Mouse (Mus musculus): ENCODE results near the gene Ybx3. TPM values are rescaled to one million over a fixed set of nuclear protein-coding genes. Genes with fewer than 3 reads are reported as not detected.
A peak's percentile ranks its signal among the peaks of the same experiment; 100 is the strongest.

Gene Ybx3
- polyA plus RNA-seq, 1 experiment from 2014 or later = 67.0 TPM

GRCm38 (mm10) chr6:131404260-131404659, 16.0 kb upstream of the Ybx3 start:
- H3K4me3 ChIP-seq (ENCODE audit: low read depth, low read length) = no peak overlapping the region
- H3K27ac ChIP-seq (replicated peaks) = no peak overlapping the region
- H3K9ac ChIP-seq (ENCODE audit: low read length) = no peak overlapping the region
- H3K4me1 ChIP-seq (replicated peaks; ENCODE audit: control insufficient read depth, insufficient read depth) = no peaks in the 10 kb centered on the region
- H3K36me3 ChIP-seq (ENCODE audit: control insufficient read depth, insufficient read depth, low read length) = no peaks in the 10 kb centered on the region
- TF ChIP-seq EP300 (optimal IDR thresholded peaks at IDR 0.05) = no peak
- no peak for TF ChIP-seq CTCF (IDR thresholded peaks at IDR 0.05; ENCODE audit: low read depth)
- 68% methylated on average over 3 of the region's 3 CpGs for WGBS
- ATAC-seq (ENCODE audit: low FRiP score, low TSS enrichment) = no peak
- no peak overlapping the region for H3K4me2 ChIP-seq (replicated peaks; ENCODE audit: low read depth)
- DNase-seq (ENCODE audit: low spot score) = no peak
- H3K27me3 ChIP-seq (ENCODE audit: control insufficient read depth, insufficient read depth, low read length) = no peaks in the 10 kb centered on the region
- no peaks in the 10 kb centered on the region for H3K9me3 ChIP-seq (ENCODE audit: control insufficient read depth, low read length)

GRCm38 (mm10) chr6:131403036-131403435, 14.8 kb upstream of the Ybx3 start:
- Histone ChIP-seq H3K27me3 (ENCODE audit: control insufficient read depth, insufficient read depth, low read length) (no peaks in the 10 kb centered on the region), H3K36me3 (ENCODE audit: control insufficient read depth, insufficient read depth, low read length) (no peaks in the 10 kb centered on the region), H3K9ac (ENCODE audit: low read length) (no peak overlapping the region), H3K4me2 (replicated peaks; ENCODE audit: low read depth) (no peak overlapping the region), H3K4me3 (ENCODE audit: low read depth, low read length) (no peak overlapping the region), H3K27ac (replicated peaks) (no peak overlapping the region), H3K4me1 (replicated peaks; ENCODE audit: control insufficient read depth, insufficient read depth) (no peaks in the 10 kb centered on the region), H3K9me3 (ENCODE audit: control insufficient read depth, low read length) (no peaks in the 10 kb centered on the region)
- ATAC-seq (ENCODE audit: low FRiP score, low TSS enrichment) (no peak), DNase-seq (ENCODE audit: low spot score) (peak; percentile 39)
- no peak for TF ChIP-seq EP300 (optimal IDR thresholded peaks at IDR 0.05)
- WGBS = 35% methylated on average over 2 of the region's 2 CpGs

GRCm38 (mm10) chr6:131402606-131403005, 14.3 kb upstream of the Ybx3 start:
- Histone ChIP-seq H3K4me2 (replicated peaks; ENCODE audit: low read depth) (no peak overlapping the region), H3K36me3 (ENCODE audit: control insufficient read depth, insufficient read depth, low read length) (no peaks in the 10 kb centered on the region), H3K27ac (replicated peaks) (no peak overlapping the region), H3K27me3 (ENCODE audit: control insufficient read depth, insufficient read depth, low read length) (no peaks in the 10 kb centered on the region), H3K4me1 (replicated peaks; ENCODE audit: control insufficient read depth, insufficient read depth) (no peaks in the 10 kb centered on the region), H3K4me3 (ENCODE audit: low read depth, low read length) (no peak overlapping the region), H3K9me3 (ENCODE audit: control insufficient read depth, low read length) (no peaks in the 10 kb centered on the region), H3K9ac (ENCODE audit: low read length) (no peak overlapping the region)
- ATAC-seq (ENCODE audit: low FRiP score, low TSS enrichment) = no peak
- TF ChIP-seq CTCF (IDR thresholded peaks at IDR 0.05; ENCODE audit: low read depth) (no peak), EP300 (optimal IDR thresholded peaks at IDR 0.05) (no peak)
- DNase-seq (ENCODE audit: low spot score) = no peak

GRCm38 (mm10) chr6:131401259-131401658, 13.0 kb upstream of the Ybx3 start:
- TF ChIP-seq EP300 (optimal IDR thresholded peaks at IDR 0.05) (no peak), CTCF (IDR thresholded peaks at IDR 0.05; ENCODE audit: low read depth) (no peak)
- Histone ChIP-seq H3K4me2 (replicated peaks; ENCODE audit: low read depth) (no peak overlapping the region), H3K9me3 (ENCODE audit: control insufficient read depth, low read length) (no peaks in the 10 kb centered on the region), H3K27me3 (ENCODE audit: control insufficient read depth, insufficient read depth, low read length) (no peaks in the 10 kb centered on the region), H3K27ac (replicated peaks) (no peak overlapping the region), H3K36me3 (ENCODE audit: control insufficient read depth, insufficient read depth, low read length) (no peaks in the 10 kb centered on the region), H3K4me3 (ENCODE audit: low read depth, low read length) (no peak overlapping the region), H3K4me1 (replicated peaks; ENCODE audit: control insufficient read depth, insufficient read depth) (no peaks in the 10 kb centered on the region), H3K9ac (ENCODE audit: low read length) (no peak overlapping the region)
- 71% methylated on average over 2 of the region's 2 CpGs for WGBS
- ATAC-seq (ENCODE audit: low FRiP score, low TSS enrichment) = no peak
- no peak for DNase-seq (ENCODE audit: low spot score)

- no peak overlapping the region for H3K4me3 ChIP-seq (ENCODE audit: low read depth, low read length)
- no peak overlapping the region for H3K4me2 ChIP-seq (replicated peaks; ENCODE audit: low read depth)
- H3K9ac ChIP-seq (ENCODE audit: low read length) = no peak overlapping the region
- peak; percentile 82 for ATAC-seq (ENCODE audit: low FRiP score, low TSS enrichment)
- no peaks in the 10 kb centered on the region for H3K36me3 ChIP-seq (ENCODE audit: control insufficient read depth, insufficient read depth, low read length)
- WGBS = 17% methylated on average over 1 of the region's 1 CpGs
- DNase-seq (ENCODE audit: low spot score) = peak; percentile 18
- TF ChIP-seq EP300 (optimal IDR thresholded peaks at IDR 0.05) (no peak), CTCF (IDR thresholded peaks at IDR 0.05; ENCODE audit: low read depth) (no peak)
- no peaks in the 10 kb centered on the region for H3K9me3 ChIP-seq (ENCODE audit: control insufficient read depth, low read length)
- H3K27ac ChIP-seq (replicated peaks) = peak overlapping the region; percentile 58
- no peaks in the 10 kb centered on the region for H3K4me1 ChIP-seq (replicated peaks; ENCODE audit: control insufficient read depth, insufficient read depth)
- H3K27me3 ChIP-seq (ENCODE audit: control insufficient read depth, insufficient read depth, low read length) = no peaks in the 10 kb centered on the region
Measured at GRCm38 (mm10) chr6:131396650-131397049, 8.4 kb upstream of the Ybx3 start.

- ATAC-seq (ENCODE audit: low FRiP score, low TSS enrichment) (no peak), DNase-seq (ENCODE audit: low spot score) (no peak)
- no peak overlapping the region for H3K4me2 ChIP-seq (replicated peaks; ENCODE audit: low read depth)
- H3K36me3 ChIP-seq (ENCODE audit: control insufficient read depth, insufficient read depth, low read length) = no peaks in the 10 kb centered on the region
- no peak overlapping the region for H3K9ac ChIP-seq (ENCODE audit: low read length)
- TF ChIP-seq CTCF (IDR thresholded peaks at IDR 0.05; ENCODE audit: low read depth) (no peak), EP300 (optimal IDR thresholded peaks at IDR 0.05) (no peak)
- H3K27ac ChIP-seq (replicated peaks) = no peak overlapping the region
- no peaks in the 10 kb centered on the region for H3K9me3 ChIP-seq (ENCODE audit: control insufficient read depth, low read length)
- no peak overlapping the region for H3K4me3 ChIP-seq (ENCODE audit: low read depth, low read length)
- no peaks in the 10 kb centered on the region for H3K4me1 ChIP-seq (replicated peaks; ENCODE audit: control insufficient read depth, insufficient read depth)
- WGBS = 68% methylated on average over 4 of the region's 4 CpGs
- H3K27me3 ChIP-seq (ENCODE audit: control insufficient read depth, insufficient read depth, low read length) = no peaks in the 10 kb centered on the region
Measured at GRCm38 (mm10) chr6:131393873-131394660, 5.8 kb upstream of the Ybx3 start.

Data from stomach, postnatal 0 days (tissue).